Mouse (Mus musculus) midbrain, postnatal 0 days (tissue): ENCODE measurements around the gene Selenoi. TPM values are rescaled to one million over a fixed set of nuclear protein-coding genes. Genes with fewer than 3 reads are reported as not detected.

Experiments used
- ATAC-seq: fragments of 200-750 bp; cut with Nextera tagmentation; 2 replicates; pipeline ENCODE4 v1.8.0; 2017; ENCODE audit warnings: moderate number of reproducible peaks, mild to moderate bottlenecking, moderate TSS enrichment, moderate library complexity; ENCODE audit not compliant: low FRiP score
- DNase-seq: peaks from one replicate; pipeline ENCODE4 v3.0.0-alpha.2; 2015; ENCODE audit warnings: low spot score
- H3K27ac ChIP-seq: fragments of 300-500 bp; sonication (generic); 2 replicates; pipeline ENCODE4 v1.5.1; 2014; ENCODE audit warnings: low read depth, mild to moderate bottlenecking, low read length, mixed read lengths
- H3K27me3 ChIP-seq: fragments of 300-500 bp; sonication (generic); 2 replicates; pipeline ENCODE4 v1.6.1; 2014; ENCODE audit warnings: low read length, control low read depth, mixed read lengths; ENCODE audit not compliant: insufficient read depth
- H3K36me3 ChIP-seq: fragments of 300-500 bp; sonication (generic); 2 replicates; pipeline ENCODE4 v1.6.1; 2014; ENCODE audit warnings: low read length, control low read depth, mixed read lengths; ENCODE audit not compliant: insufficient read depth
- H3K4me1 ChIP-seq: fragments of 300-500 bp; sonication (generic); 2 replicates; pipeline ENCODE4 v1.6.1; 2014; ENCODE audit warnings: mild to moderate bottlenecking, control low read depth, antibody characterized with exemption, low read length, mixed read lengths; ENCODE audit not compliant: insufficient read depth
- H3K4me2 ChIP-seq: fragments of 300-500 bp; sonication (generic); 2 replicates; pipeline ENCODE4 v1.6.1; 2014; ENCODE audit warnings: low read depth, mild to moderate bottlenecking, low read length, mixed read lengths; ENCODE audit not compliant: poor library complexity, severe bottlenecking
- H3K4me3 ChIP-seq: fragments of 300-500 bp; sonication (generic); 2 replicates; pipeline ENCODE4 v1.5.1; 2014; ENCODE audit warnings: low read depth, mild to moderate bottlenecking, low read length, moderate library complexity
- H3K9ac ChIP-seq: fragments of 300-500 bp; sonication (generic); replicated peaks from 2 replicates; pipeline ENCODE4 v1.6.1; 2014; ENCODE audit warnings: mild to moderate bottlenecking, low read length, moderate library complexity, mixed read lengths; ENCODE audit not compliant: poor library complexity, severe bottlenecking
- H3K9me3 ChIP-seq: fragments of 300-500 bp; sonication (generic); 2 replicates; pipeline ENCODE4 v1.6.1; 2016; ENCODE audit warnings: low read length, control low read depth
- CTCF ChIP-seq: IDR thresholded peaks from 2 replicates; pipeline ENCODE4 v1.5.1; 2016; ENCODE audit warnings: antibody characterized with exemption, mild to moderate bottlenecking
- WGBS: fragments of 180-500 bp; shearing (Covaris S2); extraction: QIAGEN DNeasy Blood & Tissue Kit; methylation state at CpG from one replicate; pipeline ENCODE4 v1.1.7; 2014; 5-methylcytosine and 5-hydroxymethylcytosine counted together
- polyA plus RNA-seq: library from polyadenylated mRNA; unstranded; fragments of >200 nt; fragmentation: Nextera tagmentation; extraction: Ambion mirVana; gene quantifications from 2 replicates; pipeline ENCODE4 v1.2.1, GENCODE M21; 2015
- total RNA-seq: library from RNA; depleted of rRNA; stranded (reverse); fragments of >200 nt; gene quantifications from 2 replicates; pipeline ENCODE4 v1.2.3, GENCODE M21; 2014

Gene Selenoi
- total and polyA plus RNA-seq, 2 experiments from 2014 or later: 26.8 to 99.1 TPM

DNA sequence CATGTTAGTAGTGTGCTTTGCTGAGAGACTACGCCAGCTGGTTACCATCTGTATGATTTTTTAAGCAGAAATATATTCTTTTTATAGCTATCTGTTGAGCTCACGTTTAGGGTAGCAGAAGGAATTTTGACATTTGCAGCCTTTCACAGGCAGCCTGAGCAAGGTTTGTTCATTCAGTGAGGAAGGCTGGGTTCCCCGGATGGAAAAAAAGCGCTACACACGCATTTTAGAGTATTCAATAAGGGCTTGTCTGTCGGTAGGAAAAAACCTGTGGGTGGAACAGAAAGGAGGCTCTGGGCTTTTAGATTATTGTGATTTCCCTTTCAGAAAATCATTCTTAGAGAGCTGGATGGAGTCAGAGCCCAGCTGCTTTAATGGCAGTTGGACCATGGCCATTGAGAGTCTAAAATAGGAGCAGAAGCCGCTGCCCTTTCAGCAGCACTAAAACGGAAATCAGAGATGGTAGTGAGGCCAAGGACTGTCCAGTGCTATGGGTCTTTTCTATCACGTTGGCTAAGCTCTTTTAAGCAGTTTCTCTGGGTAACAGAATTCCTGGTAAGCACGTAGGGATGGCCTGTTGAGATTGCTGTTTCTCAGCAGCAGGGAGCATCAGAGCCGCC, 38.3 kb downstream of the Selenoi start:
- TF ChIP-seq CTCF: no peak
- H3K27ac ChIP-seq: no peak overlapping the region
- no peak overlapping the region for H3K9ac ChIP-seq
- no peak overlapping the region for H3K4me2 ChIP-seq
- H3K36me3 ChIP-seq: peaks cover 5% of the 10 kb centered on the region; the same call in 1 of the 2 replicates
- H3K4me3 ChIP-seq: no peak overlapping the region
- no peak for ATAC-seq
- WGBS: 56% methylated on average over 11 of the region's 11 CpGs
- no peak for DNase-seq
- no peaks in the 10 kb centered on the region for H3K9me3 ChIP-seq
- no peaks in the 10 kb centered on the region for H3K4me1 ChIP-seq
- H3K27me3 ChIP-seq: no peaks in the 10 kb centered on the region

DNA sequence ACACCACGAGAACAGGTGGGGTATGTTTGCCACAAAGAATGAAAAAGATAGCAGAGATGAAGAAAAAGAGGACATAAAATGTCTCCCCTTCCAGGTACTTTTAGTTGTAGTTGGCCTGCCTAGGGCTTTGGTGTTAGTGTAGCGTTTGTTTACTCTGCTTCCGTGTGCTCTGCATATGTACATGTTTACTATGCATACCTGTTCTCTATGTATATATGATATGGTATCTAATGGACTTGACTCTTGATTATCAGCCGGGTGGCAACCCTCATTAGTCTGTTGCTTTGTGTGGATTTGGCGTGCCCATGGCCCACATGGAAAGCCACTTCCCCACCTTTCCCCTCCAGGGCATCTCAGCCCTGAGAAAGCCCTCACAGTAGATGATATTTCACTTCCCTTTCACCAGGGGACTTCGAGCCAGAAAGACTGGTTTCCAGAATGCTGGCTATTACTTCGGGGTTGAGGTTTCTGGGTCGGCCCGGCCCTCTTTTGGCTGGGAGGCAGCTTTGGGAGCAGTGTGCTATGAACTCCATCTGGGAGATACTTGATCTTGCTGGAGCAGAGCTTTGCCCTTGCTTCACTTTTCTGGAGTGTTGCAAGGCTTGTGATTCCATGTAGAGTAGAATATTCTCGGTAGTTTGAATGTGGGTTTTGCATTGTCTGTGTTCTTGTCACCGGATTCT, 39.4 kb downstream of the Selenoi start:
- no peaks in the 10 kb centered on the region for H3K9me3 ChIP-seq
- no peaks in the 10 kb centered on the region for H3K27me3 ChIP-seq
- H3K4me1 ChIP-seq: no peaks in the 10 kb centered on the region
- TF ChIP-seq CTCF: no peak
- H3K4me2 ChIP-seq: no peak overlapping the region
- no peak for DNase-seq
- no peak for ATAC-seq
- H3K36me3 ChIP-seq: 0 out of 2 replicates have a peak, but pooled peaks cover 2% of the 10 kb centered on the region
- H3K4me3 ChIP-seq: no peak overlapping the region
- H3K27ac ChIP-seq: no peak overlapping the region
- no peak overlapping the region for H3K9ac ChIP-seq
- 92% methylated on average over 11 of the region's 11 CpGs for WGBS

DNA sequence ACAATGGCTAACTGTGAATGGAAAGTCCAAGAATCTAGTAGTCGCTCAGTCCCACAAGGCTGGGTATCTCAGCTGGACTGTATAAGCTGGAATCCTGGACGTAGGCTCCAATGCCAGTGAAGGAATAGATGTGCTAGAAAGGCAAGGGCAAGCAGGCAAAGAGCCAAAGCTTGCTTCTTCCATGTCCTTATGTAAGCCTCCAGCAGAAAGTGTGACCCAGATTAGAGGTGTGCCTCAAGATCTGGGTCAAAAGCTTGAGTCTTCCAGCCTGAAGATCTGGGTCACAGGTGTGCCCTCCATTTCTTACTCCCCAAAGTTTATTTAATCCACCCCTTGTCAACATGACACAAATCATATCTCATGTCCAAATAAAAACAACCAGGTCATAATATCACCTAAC, 44.0 kb downstream of the Selenoi start:
- H3K4me1 ChIP-seq: no peaks in the 10 kb centered on the region
- DNase-seq: no peak
- no peak for ATAC-seq
- H3K27me3 ChIP-seq: no peaks in the 10 kb centered on the region
- H3K4me3 ChIP-seq: no peak overlapping the region
- no peak for TF ChIP-seq CTCF
- H3K27ac ChIP-seq: no peak overlapping the region
- WGBS: 94% methylated on average over 2 of the region's 2 CpGs
- no peaks in the 10 kb centered on the region for H3K36me3 ChIP-seq
- H3K9me3 ChIP-seq: no peaks in the 10 kb centered on the region
- H3K9ac ChIP-seq: no peak overlapping the region
- H3K4me2 ChIP-seq: no peak overlapping the region

DNA sequence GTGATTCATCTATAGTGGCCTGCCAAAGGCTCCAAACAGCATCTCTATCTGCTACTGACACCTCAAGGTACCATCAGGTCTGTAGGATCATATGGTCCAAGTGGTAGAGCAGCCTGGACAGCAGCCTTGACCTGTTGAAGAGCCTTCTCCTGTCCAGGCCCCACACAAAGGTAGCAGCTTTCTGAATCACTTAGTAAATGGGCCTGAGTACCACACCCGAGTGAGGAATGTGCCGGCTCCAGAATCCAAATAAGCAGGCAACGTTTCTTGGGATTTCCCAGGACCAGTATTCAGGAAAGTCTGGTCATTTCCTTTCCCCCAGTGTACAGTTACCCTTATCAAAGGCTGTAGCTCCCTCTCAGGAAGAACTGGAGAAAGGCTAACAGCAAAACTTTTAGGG, 46.6 kb downstream of the Selenoi start:
- WGBS: 80% methylated on average over 3 of the region's 3 CpGs
- no peak overlapping the region for H3K27ac ChIP-seq
- H3K9ac ChIP-seq: no peak overlapping the region
- no peak for TF ChIP-seq CTCF
- no peak overlapping the region for H3K4me2 ChIP-seq
- H3K4me1 ChIP-seq: no peaks in the 10 kb centered on the region
- no peak for DNase-seq
- no peaks in the 10 kb centered on the region for H3K27me3 ChIP-seq
- H3K9me3 ChIP-seq: no peaks in the 10 kb centered on the region
- no peak overlapping the region for H3K4me3 ChIP-seq
- ATAC-seq: no peak
- H3K36me3 ChIP-seq: no peaks in the 10 kb centered on the region

DNA sequence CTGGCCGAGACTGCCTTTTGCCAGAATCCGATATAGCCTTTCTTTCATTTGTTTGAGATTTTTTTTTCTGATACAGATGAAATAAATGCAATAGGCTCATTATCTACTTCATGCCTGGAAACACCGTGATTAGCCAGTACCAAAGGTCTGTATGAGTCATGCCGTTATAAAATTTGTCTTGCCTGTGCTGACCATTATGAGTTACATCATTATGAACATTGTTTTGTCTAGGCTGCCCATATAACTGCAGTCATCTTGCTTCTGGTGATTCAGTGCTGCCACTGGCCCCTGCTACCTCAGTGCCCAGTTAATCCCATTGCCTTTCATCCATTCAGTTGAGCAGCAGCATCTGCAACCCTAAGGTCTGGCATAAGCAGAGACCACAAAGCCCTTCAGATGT, 47.1 kb downstream of the Selenoi start:
- H3K36me3 ChIP-seq: no peaks in the 10 kb centered on the region
- H3K4me1 ChIP-seq: no peaks in the 10 kb centered on the region
- no peak overlapping the region for H3K4me2 ChIP-seq
- TF ChIP-seq CTCF: no peak
- WGBS: 94% methylated on average over 4 of the region's 4 CpGs
- H3K4me3 ChIP-seq: no peak overlapping the region
- H3K9me3 ChIP-seq: no peaks in the 10 kb centered on the region
- no peak overlapping the region for H3K27ac ChIP-seq
- no peaks in the 10 kb centered on the region for H3K27me3 ChIP-seq
- H3K9ac ChIP-seq: no peak overlapping the region
- ATAC-seq (no peak), DNase-seq (no peak)

DNA sequence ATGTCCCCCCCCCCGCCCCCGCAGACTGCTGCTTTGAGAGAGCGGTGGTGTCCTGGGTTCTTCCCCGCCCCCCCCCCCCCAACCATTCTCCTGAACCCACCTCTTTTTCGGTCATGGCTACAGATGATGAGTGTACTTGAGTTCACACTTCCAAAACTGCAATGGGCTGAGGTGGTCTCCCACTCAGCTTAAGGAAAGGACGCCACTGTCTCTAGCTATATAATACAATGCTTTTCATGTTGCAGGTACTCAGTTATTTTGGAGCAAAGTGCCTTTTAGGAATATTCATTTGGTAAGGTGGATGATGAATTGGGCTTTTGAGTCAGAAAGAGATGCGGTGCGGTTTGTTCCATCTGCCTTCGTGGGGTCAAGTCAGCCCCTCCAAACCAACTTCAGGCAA, 48.5 kb downstream of the Selenoi start:
- Histone ChIP-seq H3K4me2 (peak overlapping the region; percentile 70), H3K27me3 (no peaks in the 10 kb centered on the region), H3K9ac (peak overlapping the region; percentile 51; the same call in 1 of the 2 replicates), H3K36me3 (no peaks in the 10 kb centered on the region), H3K4me3 (peak overlapping the region; percentile 58), H3K4me1 (no peaks in the 10 kb centered on the region), H3K9me3 (no peaks in the 10 kb centered on the region), H3K27ac (peak overlapping the region; percentile 63; the same call in 1 of the 2 replicates)
- DNase-seq (no peak), ATAC-seq (no peak)
- 32% methylated on average over 9 of the region's 9 CpGs for WGBS
- TF ChIP-seq CTCF: no peak
